16 mouse cellular contexts compared by ENCODE assay signal in the genomic region with DNA sequence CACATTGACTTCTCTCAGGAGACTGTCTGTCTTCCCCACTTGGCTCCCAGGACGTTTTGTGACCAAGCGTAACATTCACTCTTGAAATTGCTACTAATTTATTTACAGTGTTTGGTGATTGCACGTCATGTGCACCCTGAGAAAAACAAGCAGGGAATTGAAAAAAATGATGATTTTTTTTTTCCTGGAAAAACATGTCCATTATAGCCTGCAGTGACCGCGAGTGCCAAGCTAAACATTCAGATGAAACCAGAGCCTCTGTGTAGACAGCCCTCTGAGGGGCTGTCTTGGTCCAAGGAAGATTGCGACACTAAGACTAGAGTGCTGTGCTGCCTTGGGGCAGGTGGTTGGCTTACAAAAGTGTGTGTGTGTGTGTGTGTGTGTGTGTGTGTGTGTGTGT. TPM values are rescaled to one million over a fixed set of nuclear protein-coding genes. Genes with fewer than 3 reads are reported as not detected.
A peak's percentile ranks its signal among the peaks of the same experiment; 100 is the strongest.
DNase-seq lines count a peak whose midpoint lies in the region; ATAC-seq and TF ChIP-seq lines count a peak whose summit lies in the region.
"Had no signal": no experiment of that assay in that cellular context is flagged by ENCODE, and none has a peak within 500 bp of the region (broad histone marks: within the 10 kb centered on the region; RNA-seq: fewer than 3 reads in every experiment).

No protein-coding gene starts in this region.

- no peaks in the 10 kb centered on the region for H3K36me3 ChIP-seq in heart, embryonic 11.5 days (ENCODE audit: control insufficient read depth, insufficient read depth, low read length)
- H3K36me3 ChIP-seq in heart, postnatal 0 days (replicated peaks; ENCODE audit: control insufficient read depth, insufficient read depth, low read length): no peaks in the 10 kb centered on the region
- no peaks in the 10 kb centered on the region for H3K36me3 ChIP-seq in lung, embryonic 16.5 days (ENCODE audit: control insufficient read depth, insufficient read depth, low read length)

- CTCF ChIA-PET in Patski (lab: Charles Lee): interaction anchor here (4.9 kb wide), 1 partner anchor 9 kb away, joined by 22 read pairs; no protein-coding TSS in a partner anchor

- in situ Hi-C loops in Patski (cut with MboI; ENCODE audit: low pct_unique_long_range_greater_than_20kb): loop anchor here (5.0 to 25.0 kb wide), 2 partner anchors 46 to 649 kb away; no protein-coding TSS in a partner anchor

- TF ChIP-seq EP300 in heart, postnatal 0 days (IDR thresholded peaks at IDR 0.05; ENCODE audit: low read depth): no peak

- POLR2A ChIA-PET in Patski (lab: Charles Lee): interaction anchor here (0.6 kb wide), 1 partner anchor 25 kb away, joined by 3 read pairs; no protein-coding TSS in a partner anchor

- no peak overlapping the region for H3K4me3 ChIP-seq in heart, embryonic 11.5 days (ENCODE audit: low read depth, low read length)
- H3K4me3 ChIP-seq in heart, postnatal 0 days (ENCODE audit: low read depth, low read length): no peak overlapping the region
- H3K4me3 ChIP-seq in lung, embryonic 16.5 days (ENCODE audit: low read length): no peak overlapping the region

- peak; percentile 96 for DNase-seq in heart, adult 11 months
- DNase-seq in Patski (ENCODE audit: low read depth, low spot score): peak; percentile 87
- DNase-seq in heart, postnatal 0 days (ENCODE audit: low spot score): peak; percentile 38
- no peak for DNase-seq in urinary bladder, postnatal 10 days (ENCODE audit: low spot score)
- no peak for DNase-seq in thymus, postnatal 25 days
- DNase-seq in ovary, postnatal 36 days (ENCODE audit: low spot score): no peak
- DNase-seq: cerebellum, adult 11-12 months; left cerebral cortex, postnatal 4 days; thymus, adult 2 months had no signal

- no peak for TF ChIP-seq CTCF in Patski (IDR thresholded peaks at IDR 0.05)
- TF ChIP-seq CTCF in heart, postnatal 0 days (IDR thresholded peaks at IDR 0.05; ENCODE audit: low read depth): no peak

- 64% methylated on average over 6 of the region's 6 CpGs for WGBS in heart, embryonic 11.5 days (ENCODE audit: insufficient replicate concordance)
- 66% methylated on average over 6 of the region's 6 CpGs for WGBS in heart, postnatal 0 days
- 42% methylated on average over 6 of the region's 6 CpGs for WGBS in lung, embryonic 16.5 days

- H3K9me3 ChIP-seq in heart, embryonic 11.5 days (replicated peaks; ENCODE audit: control insufficient read depth, low read length): no peaks in the 10 kb centered on the region
- H3K9me3 ChIP-seq in heart, postnatal 0 days (replicated peaks; ENCODE audit: control insufficient read depth, low read length): no peaks in the 10 kb centered on the region
- no peaks in the 10 kb centered on the region for H3K9me3 ChIP-seq in lung, embryonic 16.5 days (ENCODE audit: control insufficient read depth, low read length)

- no peak for ATAC-seq in heart, embryonic 11.5 days (replicated peaks; ENCODE audit: insufficient number of reproducible peaks, low FRiP score, low TSS enrichment)
- ATAC-seq in Patski: peak; percentile 73
- ATAC-seq in heart, postnatal 0 days (ENCODE audit: insufficient read depth, low read depth): peak; percentile 74
- ATAC-seq in lung, embryonic 16.5 days (ENCODE audit: low read depth): peak; percentile 75
- ATAC-seq: CD4-positive, CD25-positive, alpha-beta regulatory T cell, adult 4 months had no signal

- H3K27me3 ChIP-seq in heart, embryonic 11.5 days (ENCODE audit: control insufficient read depth, insufficient read depth, low read length): no peaks in the 10 kb centered on the region
- H3K27me3 ChIP-seq in Patski: no peaks in the 10 kb centered on the region
- no peaks in the 10 kb centered on the region for H3K27me3 ChIP-seq in heart, postnatal 0 days (ENCODE audit: control insufficient read depth, insufficient read depth, low read length)
- H3K27me3 ChIP-seq in lung, embryonic 16.5 days (ENCODE audit: control insufficient read depth, insufficient read depth, low read depth, low read length): no peaks in the 10 kb centered on the region

- no peak overlapping the region for H3K27ac ChIP-seq in heart, embryonic 11.5 days (ENCODE audit: low read depth, low read length)
- no peak overlapping the region for H3K27ac ChIP-seq in heart, postnatal 0 days (ENCODE audit: low read depth)
- peak overlapping the region; percentile 14; the same call in 1 of the 2 replicates for H3K27ac ChIP-seq in lung, embryonic 16.5 days (ENCODE audit: low read length)

- H3K4me2 ChIP-seq in heart, embryonic 11.5 days: no peak overlapping the region
- no peak overlapping the region for H3K4me2 ChIP-seq in heart, postnatal 0 days (ENCODE audit: low read depth, low read length)
- no peak overlapping the region for H3K4me2 ChIP-seq in lung, embryonic 16.5 days (ENCODE audit: low read depth, low read length)

- no peak overlapping the region for H3K9ac ChIP-seq in heart, embryonic 11.5 days (ENCODE audit: low read depth, low read length)
- H3K9ac ChIP-seq in heart, postnatal 0 days (replicated peaks; ENCODE audit: low read depth, low read length): no peak overlapping the region
- H3K9ac ChIP-seq in lung, embryonic 16.5 days (ENCODE audit: low read length): no peak overlapping the region

- H3K4me1 ChIP-seq in heart, embryonic 11.5 days (ENCODE audit: control insufficient read depth, insufficient read depth, low read length): peaks cover 2% of the 10 kb centered on the region; the same call in 1 of the 2 replicates
- no peaks in the 10 kb centered on the region for H3K4me1 ChIP-seq in heart, postnatal 0 days (ENCODE audit: control insufficient read depth, insufficient read depth)
- H3K4me1 ChIP-seq in lung, embryonic 16.5 days (replicated peaks; ENCODE audit: control insufficient read depth, insufficient read depth, low read length): peaks cover 12% of the 10 kb centered on the region

RNA-seq across cellular contexts. Expression of a gene that starts 37.8 kb away (rescaled TPM):
- polyA plus RNA-seq in heart, embryonic 11.5 days (2014; fragmentation: Nextera tagmentation; extraction: Ambion mirVana): 0.14 and 0.15 TPM in 2 replicates
- 0.40 TPM for polyA plus RNA-seq in Patski (2021)
- total RNA-seq in heart, postnatal 0 days (2014; rRNA removed; ENCODE audit: low replicate concordance): 0.08 and 1.7 TPM in 2 replicates
- 0.12 and 0.18 TPM in 2 replicates for polyA plus RNA-seq in heart, postnatal 0 days (2015; fragmentation: Nextera tagmentation; extraction: Ambion mirVana)
- 1.8 and 4.6 TPM in 2 replicates for polyA plus RNA-seq in lung, embryonic 16.5 days (2015; fragmentation: Nextera tagmentation; extraction: Ambion mirVana)

RNA-seq across cellular contexts. Expression of a gene that starts 47.4 kb away (rescaled TPM):
- polyA plus RNA-seq in heart, embryonic 11.5 days (2014; fragmentation: Nextera tagmentation; extraction: Ambion mirVana): 0.51 TPM in 1 of 2 replicates, not detected in the other
- polyA plus RNA-seq in Patski (2021): not detected
- total RNA-seq in heart, postnatal 0 days (2014; rRNA removed; ENCODE audit: low replicate concordance): 1.2 TPM in 1 of 2 replicates, not detected in the other
- 0.18 TPM in 1 of 2 replicates, not detected in the other for polyA plus RNA-seq in heart, postnatal 0 days (2015; fragmentation: Nextera tagmentation; extraction: Ambion mirVana)
- polyA plus RNA-seq in lung, embryonic 16.5 days (2015; fragmentation: Nextera tagmentation; extraction: Ambion mirVana): not detected in 2 replicates
- total RNA-seq: adrenal gland, postnatal 36 days; left cerebral cortex, postnatal 4 days; megakaryocyte progenitor cell, adult 5-6 weeks had no signal
- polyA plus RNA-seq: embryonic facial prominence, embryonic 11.5 days; hindbrain, embryonic 11.5 days had no signal

Comparison
In these comparisons a context has a peak if more than half of its experiments do, and no peak if none do; other contexts are left out.
1. DNase-seq: peak in heart, adult 11 months (single experiment), Patski (single experiment) and heart, postnatal 0 days (single experiment); none in urinary bladder, postnatal 10 days (single experiment), thymus, postnatal 25 days (single experiment) and ovary, postnatal 36 days (single experiment).